Mouse (Mus musculus) testis, adult 2 months (tissue): ENCODE data around the gene Actn1. TPM values are rescaled to one million over a fixed set of nuclear protein-coding genes. Genes with fewer than 3 reads are reported as not detected.

Experiments
- H3K27ac ChIP-seq: fragments of 200-500 bp; 2 replicates; pipeline ENCODE4 v1.5.1; 2012; ENCODE audit warnings: low read depth, low read length; ENCODE audit not compliant: control insufficient read depth, insufficient read depth
- H3K27me3 ChIP-seq: fragments of 200-500 bp; 2 replicates; pipeline ENCODE4 v1.6.1; 2012; ENCODE audit warnings: mild to moderate bottlenecking, low read length, moderate library complexity; ENCODE audit not compliant: control insufficient read depth, insufficient read depth
- H3K36me3 ChIP-seq: fragments of 200-500 bp; 2 replicates; pipeline ENCODE4 v1.6.1; 2012; ENCODE audit warnings: mild to moderate bottlenecking, low read length; ENCODE audit not compliant: control insufficient read depth, insufficient read depth
- H3K4me1 ChIP-seq: fragments of 200-500 bp; 2 replicates; pipeline ENCODE4 v1.6.1; 2012; ENCODE audit warnings: low read length; ENCODE audit not compliant: control insufficient read depth, insufficient read depth
- H3K4me3 ChIP-seq: fragments of 200-500 bp; 2 replicates; pipeline ENCODE4 v1.5.1; 2012; ENCODE audit warnings: low read depth, mild to moderate bottlenecking, low read length, moderate library complexity, mixed read lengths; ENCODE audit not compliant: control insufficient read depth
- CTCF ChIP-seq: fragments of 200-500 bp; IDR thresholded peaks from 2 replicates; pipeline ENCODE4 v1.5.1; 2012; ENCODE audit warnings: low read depth, mild to moderate bottlenecking, inconsistent platforms, low read length, moderate library complexity; ENCODE audit not compliant: control insufficient read depth, insufficient read depth, insufficient replicate concordance
- POLR2A ChIP-seq: fragments of 200-500 bp; IDR thresholded peaks from 2 replicates; pipeline ENCODE4 v1.6.1; 2012; ENCODE audit warnings: low read depth, mild to moderate bottlenecking, inconsistent platforms, low read length, moderate library complexity; ENCODE audit not compliant: control insufficient read depth
- polyA plus RNA-seq: library from polyadenylated mRNA; depleted of rRNA; stranded (reverse); fragments of >200 nt; gene quantifications from 2 replicates; pipeline ENCODE4 v1.2.3, GENCODE M21; 2012; rRNA removed

The Actn1 gene
- polyA plus RNA-seq, result 7.6 and 10.1 TPM in 2 replicates

GRCm38 (mm10) chr12:80260056-80260743 is at the start of gene Actn1:
TSS of gene Actn1 (minus strand) at chr12:80260371.
- peak within 1 kb of the TSS; percentile 62 for H3K4me3 ChIP-seq
- no peak; the same call in 1 of the 2 replicates for TF ChIP-seq POLR2A
- no peak for TF ChIP-seq CTCF
- peak within 1 kb of the TSS; percentile 72 for H3K27ac ChIP-seq
- peaks cover 3% of the 10 kb centered on the region; the same call in 1 of the 2 replicates for H3K27me3 ChIP-seq
- H3K4me1 ChIP-seq, result peaks cover 20% of the 10 kb centered on the region
- H3K36me3 ChIP-seq, result no peaks in the 10 kb centered on the region

GRCm38 (mm10) chr12:80307556-80307955 is 47.4 kb upstream of the Actn1 start:
- no peaks in the 10 kb centered on the region for H3K4me1 ChIP-seq
- no peak for TF ChIP-seq POLR2A
- TF ChIP-seq CTCF, result no peak
- no peak overlapping the region for H3K4me3 ChIP-seq
- H3K27me3 ChIP-seq, result no peaks in the 10 kb centered on the region
- no peak overlapping the region for H3K27ac ChIP-seq
- no peaks in the 10 kb centered on the region for H3K36me3 ChIP-seq

GRCm38 (mm10) chr12:80304518-80304917 is 44.3 kb upstream of the Actn1 start:
- no peak for TF ChIP-seq POLR2A
- no peak for TF ChIP-seq CTCF
- no peaks in the 10 kb centered on the region for H3K4me1 ChIP-seq
- H3K27me3 ChIP-seq, result no peaks in the 10 kb centered on the region
- no peak overlapping the region for H3K4me3 ChIP-seq
- no peak overlapping the region for H3K27ac ChIP-seq
- H3K36me3 ChIP-seq, result no peaks in the 10 kb centered on the region

GRCm38 (mm10) chr12:80300833-80301456 is 40.8 kb upstream of the Actn1 start:
- Histone ChIP-seq H3K4me3 (no peak overlapping the region), H3K36me3 (no peaks in the 10 kb centered on the region), H3K27me3 (no peaks in the 10 kb centered on the region), H3K4me1 (no peaks in the 10 kb centered on the region), H3K27ac (no peak overlapping the region)
- TF ChIP-seq POLR2A, result no peak
- TF ChIP-seq CTCF, result no peak

- no peaks in the 10 kb centered on the region for H3K4me1 ChIP-seq
- no peaks in the 10 kb centered on the region for H3K36me3 ChIP-seq
- H3K27me3 ChIP-seq, result no peaks in the 10 kb centered on the region
- no peak overlapping the region for H3K27ac ChIP-seq
- TF ChIP-seq CTCF (no peak), POLR2A (no peak)
- no peak overlapping the region for H3K4me3 ChIP-seq
Measured at GRCm38 (mm10) chr12:80298714-80299113, 38.5 kb upstream of the Actn1 start.

GRCm38 (mm10) chr12:80291895-80292435 is 31.8 kb upstream of the Actn1 start:
- Histone ChIP-seq H3K4me1 (no peaks in the 10 kb centered on the region), H3K27me3 (no peaks in the 10 kb centered on the region), H3K36me3 (no peaks in the 10 kb centered on the region), H3K4me3 (no peak overlapping the region), H3K27ac (no peak overlapping the region)
- TF ChIP-seq CTCF (no peak), POLR2A (no peak)

- Histone ChIP-seq H3K27me3 (no peaks in the 10 kb centered on the region), H3K4me1 (no peaks in the 10 kb centered on the region), H3K4me3 (no peak overlapping the region), H3K36me3 (no peaks in the 10 kb centered on the region), H3K27ac (no peak overlapping the region)
- TF ChIP-seq POLR2A (no peak), CTCF (no peak)
Measured at GRCm38 (mm10) chr12:80290964-80291363, 30.8 kb upstream of the Actn1 start.
